Comparison of ENCODE assay signal across 8 mouse cellular contexts in genomic region chr2:77169916-77170632, GRCm38 (mm10). TPM values are rescaled to one million over a fixed set of nuclear protein-coding genes. Genes with fewer than 3 reads are reported as not detected.
DNase-seq lines count a peak whose midpoint lies in the region; ATAC-seq lines count a peak whose summit lies in the region.

No protein-coding gene starts in this region.

- WGBS in forebrain, embryonic 12.5 days = 4% methylated on average over 21 of the region's 21 CpGs

- H3K9me3 ChIP-seq in forebrain, embryonic 12.5 days = no peaks in the 10 kb centered on the region
- H3K9me3 ChIP-seq in megakaryocyte, embryonic 14.5 days = 0 out of 2 replicates have a peak, but pooled peaks cover 3% of the 10 kb centered on the region

- H3K36me3 ChIP-seq in forebrain, embryonic 12.5 days (replicated peaks) = no peaks in the 10 kb centered on the region
- H3K36me3 ChIP-seq in megakaryocyte, embryonic 14.5 days (replicated peaks; ENCODE audit: low read length) = no peaks in the 10 kb centered on the region

- intact Hi-C loops in heart, postnatal 25 days (cut with DNase I) = loop anchor here (5.0 kb wide), 1 partner anchor 43 kb away; no protein-coding TSS in a partner anchor

- peak overlapping the region; percentile 39 for H3K4me3 ChIP-seq in forebrain, embryonic 12.5 days (replicated peaks)
- H3K4me3 ChIP-seq in megakaryocyte, embryonic 14.5 days (replicated peaks) = peak overlapping the region; percentile 90

- ATAC-seq in forebrain, embryonic 12.5 days (ENCODE audit: low FRiP score) = peak; percentile 69; the same call in 1 of the 2 replicates

- H3K9ac ChIP-seq in forebrain, embryonic 12.5 days = peak overlapping the region; percentile 45

- H3K27ac ChIP-seq in forebrain, embryonic 12.5 days = no peak overlapping the region

- H3K4me2 ChIP-seq in forebrain, embryonic 12.5 days = peak overlapping the region; percentile 78

- H3K4me1 ChIP-seq in forebrain, embryonic 12.5 days = peaks cover 27% of the 10 kb centered on the region
- peaks cover 8% of the 10 kb centered on the region for H3K4me1 ChIP-seq in megakaryocyte, embryonic 14.5 days

- peak; percentile 30 for DNase-seq in urinary bladder, adult 2 months (ENCODE audit: low spot score)
- no peak for DNase-seq in urinary bladder, postnatal 4 days (ENCODE audit: low spot score in 2 of 2)
- peak; percentile 28 for DNase-seq in heart, postnatal 25 days (ENCODE audit: low spot score)
- peak; percentile 68 to 82 for DNase-seq in kidney, postnatal 36 days
- peak; percentile 31 to 35 for DNase-seq in spleen, postnatal 10 days (ENCODE audit: low spot score in 2 of 2)
- no peak for DNase-seq in right cerebral cortex, postnatal 36 days (ENCODE audit: low spot score in 2 of 2)

- peaks cover 5% of the 10 kb centered on the region; the same call in 1 of the 2 replicates for H3K27me3 ChIP-seq in forebrain, embryonic 12.5 days
- peaks cover 12% of the 10 kb centered on the region for H3K27me3 ChIP-seq in megakaryocyte, embryonic 14.5 days (replicated peaks)

RNA-seq across cellular contexts. Expression of gene Ccdc141, which starts 0.4 kb away (rescaled TPM):
- polyA plus RNA-seq in urinary bladder, adult 2 months (2012; rRNA removed) = 5.1 and 5.4 TPM in 2 replicates
- polyA plus RNA-seq in forebrain, embryonic 12.5 days (2016; fragmentation: Nextera tagmentation; extraction: Ambion mirVana) = 2.6 and 3.6 TPM in 2 replicates
- 100 to 1,000 TPM; 239 to 243 TPM for total RNA-seq in heart, postnatal 25 days (2021)
- 0.19 TPM in 1 of 2 replicates, not detected in the other for polyA plus RNA-seq in megakaryocyte, embryonic 14.5 days (2012; ENCODE audit: insufficient read depth, low replicate concordance)

Comparison
In these comparisons a context has a peak if more than half of its experiments do, and no peak if none do; other contexts are left out.
1. DNase-seq: peak in urinary bladder, adult 2 months (single experiment), heart, postnatal 25 days (single experiment), kidney, postnatal 36 days (2 of 2) and spleen, postnatal 10 days (2 of 2); none in urinary bladder, postnatal 4 days (0 of 2) and right cerebral cortex, postnatal 36 days (0 of 2).